Comparison of ENCODE assay signal across 8 mouse cellular contexts in the genomic region with DNA sequence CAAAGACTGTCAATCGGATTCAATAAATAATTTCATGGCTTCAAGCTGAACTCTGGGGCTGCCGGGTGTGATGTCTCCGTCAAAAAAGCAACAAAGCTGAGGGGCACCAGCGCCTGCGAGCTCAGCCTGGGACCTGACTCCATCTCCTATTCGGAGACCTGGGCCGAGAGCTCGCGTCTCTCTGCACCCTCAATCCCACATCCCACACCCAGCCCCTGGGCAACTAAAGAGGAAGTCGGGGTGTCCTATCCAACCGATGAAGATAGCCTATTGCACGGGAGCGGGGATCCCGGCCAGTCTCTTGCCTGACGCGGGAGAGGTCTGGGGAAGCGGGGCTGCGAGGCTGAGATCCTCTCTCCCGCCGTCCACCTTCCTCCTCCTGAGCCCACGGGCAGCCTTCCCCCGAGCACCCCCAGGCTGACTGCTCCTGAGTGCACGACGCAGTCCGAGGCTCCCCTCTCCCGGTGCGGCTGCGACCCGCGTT. TPM values are rescaled to one million over a fixed set of nuclear protein-coding genes. Genes with fewer than 3 reads are reported as not detected.
DNase-seq lines count a peak whose midpoint lies in the region; ATAC-seq and TF ChIP-seq lines count a peak whose summit lies in the region.

No protein-coding gene starts in this region.

- H3K4me2 ChIP-seq in heart, embryonic 13.5 days = peak overlapping the region; percentile 93

- under 1% methylated on average over 27 of the region's 30 CpGs for WGBS in heart, embryonic 13.5 days
- 3% methylated on average over 30 of the region's 30 CpGs for WGBS in small intestine, adult 2 months

- peak; percentile 45 for ATAC-seq in common myeloid progenitor, adult 5-6 weeks (replicated peaks; ENCODE audit: low read depth, poor library complexity, severe bottlenecking)
- no peak; the same call in 1 of the 2 replicates for ATAC-seq in heart, embryonic 13.5 days (ENCODE audit: extremely low read depth, insufficient number of reproducible peaks, low FRiP score, low TSS enrichment)
- peak; percentile 55 for ATAC-seq in megakaryocyte, adult 5-6 weeks (ENCODE audit: poor library complexity, severe bottlenecking)

- no peaks in the 10 kb centered on the region for H3K9me3 ChIP-seq in heart, embryonic 13.5 days

- H3K36me3 ChIP-seq in heart, embryonic 13.5 days = no peaks in the 10 kb centered on the region
- H3K36me3 ChIP-seq in small intestine, adult 2 months (ENCODE audit: control insufficient read depth, insufficient read depth, low read length) = no peaks in the 10 kb centered on the region

- H3K9ac ChIP-seq in heart, embryonic 13.5 days = peak overlapping the region; percentile 93

- peak overlapping the region; percentile 89 for H3K27ac ChIP-seq in heart, embryonic 13.5 days (replicated peaks)
- H3K27ac ChIP-seq in small intestine, adult 2 months (ENCODE audit: insufficient read depth, low read depth, low read length) = peak overlapping the region; percentile 12

- H3K4me1 ChIP-seq in heart, embryonic 13.5 days = peaks cover 43% of the 10 kb centered on the region
- H3K4me1 ChIP-seq in small intestine, adult 2 months (ENCODE audit: control insufficient read depth, insufficient read depth, insufficient read length, low read length) = peaks cover 10% of the 10 kb centered on the region

- no peak for TF ChIP-seq POLR2A in small intestine, adult 2 months (IDR thresholded peaks at IDR 0.05; ENCODE audit: low read depth, low read length)

- H3K27me3 ChIP-seq in heart, embryonic 13.5 days (replicated peaks) = no peaks in the 10 kb centered on the region
- no peaks in the 10 kb centered on the region for H3K27me3 ChIP-seq in small intestine, adult 2 months (ENCODE audit: control insufficient read depth, insufficient read depth, low read length)

- H3K4me3 ChIP-seq in heart, embryonic 13.5 days = peak overlapping the region; percentile 93
- H3K4me3 ChIP-seq in small intestine, adult 2 months (ENCODE audit: low read depth, low read length) = peak overlapping the region; percentile 76

- peak; percentile 6 to 22 for DNase-seq in right cerebral cortex, adult 2 months (ENCODE audit: low spot score in 2 of 2)
- DNase-seq in right cerebral cortex, postnatal 36 days (ENCODE audit: low spot score in 2 of 2) = no peak
- peak; percentile 30 for DNase-seq in kidney, postnatal 14 days
- DNase-seq in layer of hippocampus, adult 9-10 months (ENCODE audit: low spot score) = no peak

- TF ChIP-seq CTCF in small intestine, adult 2 months (IDR thresholded peaks at IDR 0.05; ENCODE audit: extremely low read depth, insufficient read length, insufficient replicate concordance, low read depth, low read length) = no peak

RNA-seq across cellular contexts. Expression of gene Ankrd44, which starts 0.7 kb away (rescaled TPM):
- 38.8 and 51.0 TPM in 2 replicates for total RNA-seq in common myeloid progenitor, adult 5-6 weeks (2017)
- polyA plus RNA-seq in heart, embryonic 13.5 days (2015; fragmentation: Nextera tagmentation; extraction: Ambion mirVana) = 5.9 and 6.3 TPM in 2 replicates
- 205 and 209 TPM in 2 replicates for total RNA-seq in megakaryocyte, adult 5-6 weeks (2015)
- 124 and 138 TPM in 2 replicates for total RNA-seq in megakaryocyte, adult 5-6 weeks (2017)
- 3.7 and 4.2 TPM in 2 replicates for polyA plus RNA-seq in small intestine, adult 2 months (2012; rRNA removed)

Comparison
In these comparisons a context has a peak if more than half of its experiments do, and no peak if none do; other contexts are left out.
1. DNase-seq: peak in right cerebral cortex, adult 2 months (2 of 2) and kidney, postnatal 14 days (single experiment); none in right cerebral cortex, postnatal 36 days (0 of 2) and layer of hippocampus, adult 9-10 months (single experiment).